Mouse (Mus musculus): ENCODE data around the gene Ezr. TPM values are rescaled to one million over a fixed set of nuclear protein-coding genes. Genes with fewer than 3 reads are reported as not detected.

Gene Ezr
- polyA plus RNA-seq, 1 experiment: 123 TPM

- Histone ChIP-seq H3K4me1 (peaks cover 9% of the 10 kb centered on the region; the same call in 1 of the 2 replicates), H3K9me3 (no peaks in the 10 kb centered on the region), H3K27me3 (replicated peaks) (no peaks in the 10 kb centered on the region), H3K36me3 (replicated peaks; ENCODE audit: low read length) (peaks cover 55% of the 10 kb centered on the region), H3K4me3 (replicated peaks) (no peak overlapping the region)
- TF ChIP-seq FLI1 (IDR thresholded peaks at IDR 0.05; ENCODE audit: low read length): no peak
- TF ChIP-seq GATA1 (IDR thresholded peaks at IDR 0.05; ENCODE audit: borderline replicate concordance, low read length): no peak
Measured at GRCm38 (mm10) chr17:6758845-6759244, 23.7 kb downstream of the Ezr start.

DNA sequence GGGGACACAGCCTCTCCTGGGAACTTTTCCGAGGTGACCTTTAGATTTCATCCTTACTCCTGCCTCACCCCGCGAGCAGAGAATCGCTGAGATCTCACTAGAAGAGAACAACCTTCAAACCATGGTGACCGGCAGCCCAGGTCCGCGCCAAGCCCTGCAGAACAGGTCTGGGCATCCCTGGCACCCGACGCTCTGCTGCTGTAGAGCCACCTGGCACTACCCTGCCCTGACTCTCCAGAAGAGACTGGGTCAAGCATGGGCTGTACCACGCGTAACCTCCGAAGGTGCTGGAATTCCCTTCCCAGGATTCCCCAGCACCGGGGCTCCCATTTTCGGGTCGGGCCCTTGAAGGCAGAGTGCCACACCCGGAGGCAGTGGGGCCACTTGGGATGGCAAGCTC is 24.7 kb downstream of the Ezr start:
- peaks cover 9% of the 10 kb centered on the region; the same call in 1 of the 2 replicates for H3K4me1 ChIP-seq
- H3K4me3 ChIP-seq (replicated peaks): no peak overlapping the region
- H3K27me3 ChIP-seq (replicated peaks): no peaks in the 10 kb centered on the region
- no peaks in the 10 kb centered on the region for H3K9me3 ChIP-seq
- TF ChIP-seq GATA1 (IDR thresholded peaks at IDR 0.05; ENCODE audit: borderline replicate concordance, low read length): no peak
- no peak for TF ChIP-seq FLI1 (IDR thresholded peaks at IDR 0.05; ENCODE audit: low read length)
- H3K36me3 ChIP-seq (replicated peaks; ENCODE audit: low read length): peaks cover 65% of the 10 kb centered on the region

GRCm38 (mm10) chr17:6755873-6756272 is 26.7 kb downstream of the Ezr start:
- no peaks in the 10 kb centered on the region for H3K27me3 ChIP-seq (replicated peaks)
- no peaks in the 10 kb centered on the region for H3K9me3 ChIP-seq
- peaks cover 9% of the 10 kb centered on the region; the same call in 1 of the 2 replicates for H3K4me1 ChIP-seq
- TF ChIP-seq GATA1 (IDR thresholded peaks at IDR 0.05; ENCODE audit: borderline replicate concordance, low read length): no peak
- TF ChIP-seq FLI1 (IDR thresholded peaks at IDR 0.05; ENCODE audit: low read length): no peak
- H3K4me3 ChIP-seq (replicated peaks): no peak overlapping the region
- peaks cover 85% of the 10 kb centered on the region for H3K36me3 ChIP-seq (replicated peaks; ENCODE audit: low read length)

DNA sequence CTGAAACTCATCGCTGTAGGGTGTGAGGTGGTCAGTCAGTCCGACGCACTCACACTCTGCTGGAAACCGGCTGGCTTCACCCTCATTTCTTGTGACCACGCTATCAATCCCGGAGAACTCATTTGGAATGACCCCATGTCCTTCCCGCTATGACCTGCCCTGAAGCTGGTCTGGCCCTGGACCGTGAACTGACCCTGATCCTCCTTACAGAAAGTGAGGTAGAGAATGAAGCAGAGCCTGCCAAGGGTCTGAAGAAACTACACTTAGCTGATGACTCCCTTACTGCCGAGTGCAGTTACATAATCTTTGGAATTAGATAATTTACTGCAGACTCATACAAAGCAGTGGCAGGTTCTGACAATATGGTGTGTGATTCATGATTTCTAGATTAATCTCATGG is 27.4 kb downstream of the Ezr start:
- Histone ChIP-seq H3K27me3 (replicated peaks) (no peaks in the 10 kb centered on the region), H3K9me3 (no peaks in the 10 kb centered on the region), H3K36me3 (replicated peaks; ENCODE audit: low read length) (peaks cover 92% of the 10 kb centered on the region), H3K4me3 (replicated peaks) (no peak overlapping the region), H3K4me1 (peaks cover 9% of the 10 kb centered on the region; the same call in 1 of the 2 replicates)
- TF ChIP-seq FLI1 (IDR thresholded peaks at IDR 0.05; ENCODE audit: low read length) (no peak), GATA1 (IDR thresholded peaks at IDR 0.05; ENCODE audit: borderline replicate concordance, low read length) (no peak)

- peaks cover 28% of the 10 kb centered on the region for H3K4me1 ChIP-seq
- no peaks in the 10 kb centered on the region for H3K9me3 ChIP-seq
- H3K36me3 ChIP-seq (replicated peaks; ENCODE audit: low read length): peaks cover 95% of the 10 kb centered on the region
- H3K4me3 ChIP-seq (replicated peaks): no peak overlapping the region
- TF ChIP-seq FLI1 (IDR thresholded peaks at IDR 0.05; ENCODE audit: low read length) (no peak), GATA1 (IDR thresholded peaks at IDR 0.05; ENCODE audit: borderline replicate concordance, low read length) (no peak)
- H3K27me3 ChIP-seq (replicated peaks): no peaks in the 10 kb centered on the region
Measured at GRCm38 (mm10) chr17:6752375-6752774, 30.2 kb downstream of the Ezr start.

GRCm38 (mm10) chr17:6751221-6751859 is 31.2 kb downstream of the Ezr start:
- Histone ChIP-seq H3K4me3 (replicated peaks) (no peak overlapping the region), H3K36me3 (replicated peaks; ENCODE audit: low read length) (peaks cover 96% of the 10 kb centered on the region), H3K27me3 (replicated peaks) (no peaks in the 10 kb centered on the region), H3K4me1 (peaks cover 30% of the 10 kb centered on the region), H3K9me3 (no peaks in the 10 kb centered on the region)
- TF ChIP-seq GATA1 (IDR thresholded peaks at IDR 0.05; ENCODE audit: borderline replicate concordance, low read length) (no peak), FLI1 (IDR thresholded peaks at IDR 0.05; ENCODE audit: low read length) (no peak)

DNA sequence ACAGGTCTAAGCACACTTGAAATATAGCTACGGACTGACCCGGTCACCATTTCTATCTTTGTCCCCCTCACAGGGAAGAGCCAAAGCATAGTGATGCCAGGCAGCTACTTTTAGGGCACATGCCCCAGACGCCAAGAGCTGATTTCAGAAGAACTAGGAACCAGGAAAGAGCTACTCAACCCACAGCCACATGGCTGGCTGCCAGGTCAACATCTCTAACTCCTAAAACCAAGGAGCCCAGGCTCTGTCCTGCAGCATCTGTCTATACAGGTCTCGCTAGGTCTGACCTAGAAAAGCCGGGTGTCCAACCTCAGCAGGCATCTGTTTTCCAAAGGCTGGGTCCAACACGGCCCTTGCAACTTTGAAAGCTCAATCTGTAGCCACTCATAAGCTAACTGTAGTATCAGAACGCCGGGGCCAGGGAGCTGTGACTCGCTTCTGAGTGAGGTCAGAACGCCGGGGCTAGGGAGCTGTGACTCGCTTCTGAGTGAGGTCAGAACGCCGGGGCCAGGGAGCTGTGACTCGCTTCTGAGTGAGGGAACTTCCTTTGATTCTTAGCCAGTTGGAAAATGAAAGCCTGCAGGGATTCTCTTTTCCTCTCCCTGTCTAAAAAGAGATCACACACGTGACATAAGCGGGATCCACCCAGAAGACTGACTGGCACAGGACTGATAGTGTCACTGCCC is 33.7 kb downstream of the Ezr start:
- Histone ChIP-seq H3K9me3 (no peaks in the 10 kb centered on the region), H3K27me3 (replicated peaks) (no peaks in the 10 kb centered on the region), H3K4me1 (peaks cover 43% of the 10 kb centered on the region), H3K4me3 (replicated peaks) (no peak overlapping the region), H3K36me3 (replicated peaks; ENCODE audit: low read length) (peaks cover 94% of the 10 kb centered on the region)
- TF ChIP-seq GATA1 (IDR thresholded peaks at IDR 0.05; ENCODE audit: borderline replicate concordance, low read length): no peak
- TF ChIP-seq FLI1 (IDR thresholded peaks at IDR 0.05; ENCODE audit: low read length): no peak

GRCm38 (mm10) chr17:6747478-6747877 is 35.1 kb downstream of the Ezr start:
- no peaks in the 10 kb centered on the region for H3K27me3 ChIP-seq (replicated peaks)
- TF ChIP-seq FLI1 (IDR thresholded peaks at IDR 0.05; ENCODE audit: low read length) (no peak), GATA1 (IDR thresholded peaks at IDR 0.05; ENCODE audit: borderline replicate concordance, low read length) (no peak)
- no peaks in the 10 kb centered on the region for H3K9me3 ChIP-seq
- H3K4me1 ChIP-seq: peaks cover 57% of the 10 kb centered on the region
- H3K36me3 ChIP-seq (replicated peaks; ENCODE audit: low read length): peaks cover 94% of the 10 kb centered on the region
- no peak overlapping the region for H3K4me3 ChIP-seq (replicated peaks)

DNA sequence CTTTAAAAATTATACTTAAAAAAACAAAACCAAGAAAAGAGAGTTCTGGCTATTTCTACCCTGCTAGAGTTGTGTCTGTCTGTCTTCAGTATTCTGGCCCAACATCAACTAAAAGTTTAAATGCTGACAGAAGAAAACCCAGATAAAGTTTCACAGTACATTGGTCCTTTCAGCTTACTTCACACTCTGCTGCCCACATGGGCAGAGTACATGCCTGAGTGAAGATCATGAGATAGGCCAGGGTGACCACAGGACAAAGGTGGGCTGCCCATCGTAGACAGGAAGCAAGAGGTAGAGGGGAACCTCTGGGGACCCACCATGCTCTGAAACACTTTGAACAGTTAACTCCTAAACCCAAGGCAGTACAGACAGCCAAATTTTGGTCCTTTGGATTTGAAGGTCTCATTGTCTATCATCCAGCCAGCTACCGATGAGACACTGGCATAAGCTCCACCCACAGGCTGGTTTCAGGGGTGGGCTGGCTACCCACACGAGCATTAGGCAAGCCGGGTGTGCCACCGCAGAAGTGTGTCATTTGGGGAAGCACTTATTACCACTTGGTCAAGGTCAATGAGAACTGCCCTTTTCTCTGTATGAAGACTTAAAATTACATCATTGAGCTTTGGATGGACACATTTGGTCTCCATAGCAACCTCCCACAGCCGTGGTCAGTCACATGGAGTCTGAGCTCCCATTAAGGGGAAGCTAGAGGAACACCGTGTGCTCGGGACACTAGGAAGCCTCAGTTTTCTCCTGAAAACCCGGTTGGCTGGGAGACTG is 35.9 kb downstream of the Ezr start:
- no peak overlapping the region for H3K4me3 ChIP-seq (replicated peaks)
- H3K27me3 ChIP-seq (replicated peaks): no peaks in the 10 kb centered on the region
- no peaks in the 10 kb centered on the region for H3K9me3 ChIP-seq
- H3K36me3 ChIP-seq (replicated peaks; ENCODE audit: low read length): peaks cover 94% of the 10 kb centered on the region
- TF ChIP-seq GATA1 (IDR thresholded peaks at IDR 0.05; ENCODE audit: borderline replicate concordance, low read length) (no peak), FLI1 (IDR thresholded peaks at IDR 0.05; ENCODE audit: low read length) (no peak)
- peaks cover 66% of the 10 kb centered on the region for H3K4me1 ChIP-seq

GRCm38 (mm10) chr17:6745975-6746374 is 36.6 kb downstream of the Ezr start:
- H3K4me1 ChIP-seq: peaks cover 72% of the 10 kb centered on the region
- TF ChIP-seq FLI1 (IDR thresholded peaks at IDR 0.05; ENCODE audit: low read length) (no peak), GATA1 (IDR thresholded peaks at IDR 0.05; ENCODE audit: borderline replicate concordance, low read length) (no peak)

More at GRCm38 (mm10) chr17:6745975-6746374, 36.6 kb downstream of the Ezr start:
- Histone ChIP-seq H3K36me3 (replicated peaks; ENCODE audit: low read length) (peaks cover 94% of the 10 kb centered on the region), H3K9me3 (no peaks in the 10 kb centered on the region), H3K27me3 (replicated peaks) (no peaks in the 10 kb centered on the region), H3K4me3 (replicated peaks) (no peak overlapping the region)

Data from megakaryocyte, embryonic 14.5 days (primary cell).